Mouse (Mus musculus) central nervous system, embryonic 18 days (tissue): Measurements from ENCODE around the gene Adh6b. TPM values are rescaled to one million over a fixed set of nuclear protein-coding genes. Genes with fewer than 3 reads are reported as not detected.

Experiments
- polyA plus RNA-seq: library from polyadenylated mRNA; depleted of rRNA; stranded (reverse); fragments of >200 nt; gene quantifications from 2 replicates; pipeline ENCODE4 v1.2.3, GENCODE M21; 2012; rRNA removed

Gene Adh6b
- polyA plus RNA-seq: 0.08 and 0.11 TPM in 2 replicates

GRCm38 (mm10) chr3:138341471-138341870 lies at the start of gene Adh6b:
Gene Adh6b, plus strand, starts transcription at chr3:138341775.

GRCm38 (mm10) chr3:138312965-138313364 lies 28.6 kb upstream of the Adh6b start, which contains the start of gene Adh6a:
Gene Adh6a, plus strand, starts transcription at chr3:138313286.

Other genes with a start within 250 kb of the Adh6b start
- gene Trmt10a, start 198.3 kb upstream of the Adh6b start, polyA plus RNA-seq: 7.7 TPM in 2 replicates
- 4.9 and 5.8 TPM in 2 replicates for gene Mttp, start 196.8 kb upstream of the Adh6b start, polyA plus RNA-seq
- 0.08 TPM in 1 of 2 replicates, not detected in the other for gene 4930579F01Rik, start 147.9 kb upstream of the Adh6b start, polyA plus RNA-seq
- 0.57 and 1.1 TPM in 2 replicates for gene Adh7, start 124.0 kb upstream of the Adh6b start, polyA plus RNA-seq
- 0.98 and 1.2 TPM in 2 replicates for gene Adh1, start 80.8 kb upstream of the Adh6b start, polyA plus RNA-seq
- gene Adh6a, start 28.5 kb upstream of the Adh6b start, polyA plus RNA-seq: not detected in 2 replicates
- not detected in 2 replicates for gene Adh4, start 73.7 kb downstream of the Adh6b start, polyA plus RNA-seq
- gene Adh5, start 101.3 kb downstream of the Adh6b start, polyA plus RNA-seq: 139 and 145 TPM in 2 replicates
- 61.2 and 64.8 TPM in 2 replicates for gene Metap1, start 147.7 kb downstream of the Adh6b start, polyA plus RNA-seq
- gene Eif4e, start 184.4 kb downstream of the Adh6b start, polyA plus RNA-seq: 228 and 233 TPM in 2 replicates